Mouse (Mus musculus) splenic B cell, adult 2 months (primary cell): Measurements from ENCODE around the gene Ephb4.

ENCODE experiments used
- DNase-seq: peaks from one replicate; pipeline ENCODE4 v3.0.0-alpha.2; 2011; ENCODE audit warnings: low read depth, low spot score
- H3K27me3 ChIP-seq: 2 replicates; pipeline ENCODE4 v1.6.1; 2012; ENCODE audit warnings: mild to moderate bottlenecking, low read length, moderate library complexity, mixed read lengths; ENCODE audit not compliant: control insufficient read depth, poor library complexity, insufficient read depth, severe bottlenecking
- H3K36me3 ChIP-seq: 2 replicates; pipeline ENCODE4 v1.6.1; 2012; ENCODE audit warnings: mild to moderate bottlenecking, low read length, moderate library complexity, mixed read lengths; ENCODE audit not compliant: control insufficient read depth, poor library complexity, insufficient read depth, severe bottlenecking

The Ephb4 gene

GRCm38 (mm10) chr5:137349384-137350204 lies at the start of gene Ephb4:
Gene Ephb4, plus strand, starts transcription at chr5:137350109.
- Histone ChIP-seq H3K27me3 (peaks cover 2% of the 10 kb centered on the region), H3K36me3 (no peaks in the 10 kb centered on the region)
- DNase-seq = no peak

GRCm38 (mm10) chr5:137301253-137301652 lies 48.7 kb upstream of the Ephb4 start:
- peaks cover 29% of the 10 kb centered on the region for H3K36me3 ChIP-seq
- no peak for DNase-seq
- H3K27me3 ChIP-seq = no peaks in the 10 kb centered on the region

- H3K36me3 ChIP-seq = peaks cover 23% of the 10 kb centered on the region
- H3K27me3 ChIP-seq = no peaks in the 10 kb centered on the region
- DNase-seq = no peak
Measured at GRCm38 (mm10) chr5:137303609-137304008, 46.3 kb upstream of the Ephb4 start.

DNA sequence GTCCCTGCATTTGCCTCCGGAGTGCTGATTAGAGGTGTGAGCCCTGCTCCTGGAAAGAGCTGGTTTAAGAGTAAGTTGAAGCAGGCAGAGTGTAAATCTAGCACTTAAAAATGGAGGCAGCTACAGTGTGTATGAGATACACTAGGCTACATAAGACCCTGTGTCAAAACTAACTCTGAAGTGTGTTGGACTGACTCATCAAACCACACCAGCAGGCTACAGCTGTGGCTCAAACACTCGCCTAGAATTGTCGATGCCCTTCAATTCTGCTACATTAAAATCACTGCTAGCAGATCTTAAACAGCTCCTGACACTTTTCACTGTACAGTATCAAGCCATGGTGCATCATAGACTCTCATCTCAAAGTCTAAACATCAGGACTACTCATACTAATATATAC lies 45.7 kb upstream of the Ephb4 start:
- peaks cover 20% of the 10 kb centered on the region for H3K36me3 ChIP-seq
- DNase-seq = no peak

GRCm38 (mm10) chr5:137304816-137305215 lies 45.1 kb upstream of the Ephb4 start:
- DNase-seq = no peak
- peaks cover 18% of the 10 kb centered on the region for H3K36me3 ChIP-seq
- no peaks in the 10 kb centered on the region for H3K27me3 ChIP-seq

More for the DNA sequence above, 45.7 kb upstream of the Ephb4 start:
- no peaks in the 10 kb centered on the region for H3K27me3 ChIP-seq

DNA sequence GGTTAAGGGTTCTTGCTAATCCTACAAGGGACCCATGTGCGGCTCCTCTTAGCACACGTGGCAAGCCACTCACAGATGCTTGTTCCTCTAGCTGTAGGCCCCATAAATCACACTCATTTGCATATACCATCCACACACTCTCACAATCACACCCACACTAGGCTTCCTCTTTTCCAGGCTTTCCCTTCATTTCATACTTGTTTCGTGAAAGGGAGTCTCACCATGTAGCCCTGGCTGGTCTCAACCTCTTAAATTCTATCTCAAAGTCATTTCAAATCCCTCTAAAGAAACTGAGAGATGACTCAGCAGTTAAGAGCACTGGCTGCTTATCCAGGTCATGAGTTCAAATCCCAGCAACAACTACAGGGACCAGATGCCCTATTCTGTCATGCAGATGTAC lies 44.1 kb upstream of the Ephb4 start:
- Histone ChIP-seq H3K27me3 (no peaks in the 10 kb centered on the region), H3K36me3 (peaks cover 13% of the 10 kb centered on the region)
- DNase-seq = peak; percentile 43

GRCm38 (mm10) chr5:137306439-137307005 lies 43.4 kb upstream of the Ephb4 start:
- H3K36me3 ChIP-seq = peaks cover 10% of the 10 kb centered on the region
- DNase-seq = peak; percentile 35
- H3K27me3 ChIP-seq = no peaks in the 10 kb centered on the region

- no peaks in the 10 kb centered on the region for H3K27me3 ChIP-seq
- peak; percentile 94 for DNase-seq
- peaks cover 9% of the 10 kb centered on the region for H3K36me3 ChIP-seq
Measured at GRCm38 (mm10) chr5:137307071-137307912, 42.6 kb upstream of the Ephb4 start, which contains the start of gene Srrt. Gene Srrt, minus strand, starts transcription at chr5:137307674.

DNA sequence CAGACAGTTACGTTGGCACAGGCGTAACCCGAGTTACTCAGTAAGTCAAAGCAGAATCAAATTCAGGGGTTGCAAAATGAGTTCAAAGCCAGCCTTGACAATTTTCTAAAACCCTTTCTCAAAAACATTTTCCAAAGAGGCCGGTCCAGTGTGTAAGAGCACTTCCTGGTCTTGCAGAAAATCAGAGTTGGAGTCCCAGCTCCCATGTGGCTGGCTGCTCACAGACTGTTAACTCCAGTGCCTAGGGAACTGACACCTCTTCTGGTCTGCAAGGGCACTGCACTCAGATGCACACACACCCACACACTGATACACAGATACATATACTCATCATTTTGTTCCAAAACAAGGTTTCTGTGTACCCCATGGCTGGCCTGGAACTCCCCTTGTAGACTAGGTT lies 41.6 kb upstream of the Ephb4 start:
- no peak for DNase-seq
- Histone ChIP-seq H3K36me3 (peaks cover 5% of the 10 kb centered on the region), H3K27me3 (no peaks in the 10 kb centered on the region)

DNA sequence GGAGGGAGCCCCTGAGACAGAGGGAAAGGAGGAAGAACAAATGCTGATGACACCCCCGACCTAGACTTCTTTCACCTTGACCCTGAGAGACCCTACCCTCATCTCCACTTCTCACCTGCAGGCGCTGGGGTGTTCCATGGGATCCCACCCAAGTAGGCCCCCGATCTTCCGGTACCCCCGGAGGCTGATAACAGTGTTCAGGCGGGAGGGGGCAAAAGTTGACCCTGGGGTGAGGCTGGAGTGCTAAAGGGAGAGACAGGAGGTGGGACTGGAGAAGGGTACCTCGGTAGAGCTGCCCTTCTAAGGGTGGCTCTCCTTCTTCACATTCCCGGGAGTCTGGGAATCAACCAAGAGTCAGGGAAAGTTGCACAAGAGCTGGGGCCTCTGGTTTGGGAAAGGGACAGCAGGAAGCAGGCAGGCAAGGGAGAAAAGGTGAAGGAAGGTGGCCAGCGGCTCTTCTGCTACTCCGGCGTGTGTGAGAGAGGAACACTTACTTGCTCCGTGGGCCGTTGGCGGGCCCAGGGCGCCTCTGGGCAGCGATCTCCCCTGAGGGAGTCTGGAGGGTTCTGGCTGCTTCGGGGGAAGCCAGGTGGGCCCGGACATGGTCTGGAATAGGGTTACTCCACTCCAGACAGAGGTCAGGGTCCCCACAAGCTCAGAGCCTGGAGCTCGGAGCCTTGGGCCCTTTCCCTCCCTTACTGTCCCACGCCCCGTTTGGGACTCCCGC lies 36.3 kb upstream of the Ephb4 start:
- no peaks in the 10 kb centered on the region for H3K27me3 ChIP-seq
- DNase-seq = no peak
- no peaks in the 10 kb centered on the region; the same call in 1 of the 2 replicates for H3K36me3 ChIP-seq

- DNase-seq = no peak
- Histone ChIP-seq H3K36me3 (no peaks in the 10 kb centered on the region; the same call in 1 of the 2 replicates), H3K27me3 (no peaks in the 10 kb centered on the region)
Measured at GRCm38 (mm10) chr5:137314193-137315083, 35.5 kb upstream of the Ephb4 start, which contains the start of gene Trip6. Gene Trip6, minus strand, starts transcription at chr5:137314404.

DNA sequence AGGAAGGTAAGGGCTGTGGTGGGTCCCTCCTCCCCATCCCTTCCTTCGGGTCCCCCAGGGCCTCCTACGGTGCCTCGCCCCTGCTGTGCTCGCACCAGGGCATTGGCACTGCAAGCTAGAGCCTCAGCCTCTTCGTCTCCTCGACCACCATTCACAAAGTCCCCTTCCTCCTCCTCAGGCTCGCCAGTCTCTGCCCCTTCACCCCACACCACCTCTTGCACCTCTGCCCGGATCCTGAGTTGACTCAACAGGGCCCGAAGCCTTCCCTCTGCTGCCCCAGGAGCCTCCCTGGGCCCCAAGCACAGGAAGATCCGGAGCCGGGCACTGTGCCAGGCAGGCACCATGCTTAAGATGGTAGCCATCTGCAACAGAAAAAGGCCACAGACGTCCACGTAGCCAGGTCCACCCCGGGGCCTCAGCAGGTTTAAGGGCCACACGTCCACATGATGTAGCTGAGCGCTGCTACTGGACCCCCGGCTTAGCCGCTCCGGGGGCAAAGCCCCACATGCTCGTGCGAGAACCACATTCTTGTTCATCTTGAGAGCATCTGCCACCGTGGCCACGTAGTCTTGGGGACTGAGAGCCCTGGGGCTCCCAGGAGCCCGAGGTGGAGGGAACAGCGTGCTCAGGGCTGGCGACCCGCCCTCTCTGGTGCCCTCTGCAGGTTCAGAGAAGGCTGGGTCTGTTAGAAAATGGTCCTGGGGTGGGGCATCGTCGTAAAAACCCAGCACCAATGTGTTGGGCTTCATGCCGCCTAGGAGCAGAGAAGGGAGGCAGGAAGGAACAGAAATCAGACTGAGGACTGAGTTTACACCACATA lies 34.6 kb upstream of the Ephb4 start:
- H3K36me3 ChIP-seq = no peaks in the 10 kb centered on the region
- peak; percentile 52 for DNase-seq

DNA sequence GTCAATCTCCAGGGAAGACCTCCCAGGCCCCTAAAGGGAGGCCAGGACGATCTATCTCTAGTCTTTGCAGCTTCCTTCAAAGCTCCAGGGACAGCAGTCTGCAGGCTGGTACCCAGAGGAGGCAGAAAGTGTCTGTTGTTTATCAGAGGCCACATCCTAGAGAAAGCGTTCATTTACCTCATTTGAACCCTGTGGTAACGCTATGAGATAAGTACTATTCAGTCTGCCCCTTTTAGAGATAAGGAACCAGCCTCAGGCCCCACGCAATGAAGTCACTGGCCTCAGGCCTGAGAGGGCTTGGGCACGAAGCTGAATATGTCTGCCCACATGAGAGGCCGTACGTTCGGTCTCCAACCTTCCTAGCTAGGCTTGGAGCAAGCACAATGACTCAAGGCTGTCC lies 32.5 kb upstream of the Ephb4 start:
- no peak for DNase-seq
- H3K27me3 ChIP-seq = no peaks in the 10 kb centered on the region

More for the DNA sequence above, 34.6 kb upstream of the Ephb4 start:
- no peaks in the 10 kb centered on the region for H3K27me3 ChIP-seq

More for the DNA sequence above, 32.5 kb upstream of the Ephb4 start:
- H3K36me3 ChIP-seq = no peaks in the 10 kb centered on the region
